Mouse (Mus musculus): ENCODE data around the gene Pax3. TPM values are rescaled to one million over a fixed set of nuclear protein-coding genes. Genes with fewer than 3 reads are reported as not detected.

Pax3 gene
- total RNA-seq, 2 experiments from 2014 or later = 0.06 TPM; not detected in 1

DNA sequence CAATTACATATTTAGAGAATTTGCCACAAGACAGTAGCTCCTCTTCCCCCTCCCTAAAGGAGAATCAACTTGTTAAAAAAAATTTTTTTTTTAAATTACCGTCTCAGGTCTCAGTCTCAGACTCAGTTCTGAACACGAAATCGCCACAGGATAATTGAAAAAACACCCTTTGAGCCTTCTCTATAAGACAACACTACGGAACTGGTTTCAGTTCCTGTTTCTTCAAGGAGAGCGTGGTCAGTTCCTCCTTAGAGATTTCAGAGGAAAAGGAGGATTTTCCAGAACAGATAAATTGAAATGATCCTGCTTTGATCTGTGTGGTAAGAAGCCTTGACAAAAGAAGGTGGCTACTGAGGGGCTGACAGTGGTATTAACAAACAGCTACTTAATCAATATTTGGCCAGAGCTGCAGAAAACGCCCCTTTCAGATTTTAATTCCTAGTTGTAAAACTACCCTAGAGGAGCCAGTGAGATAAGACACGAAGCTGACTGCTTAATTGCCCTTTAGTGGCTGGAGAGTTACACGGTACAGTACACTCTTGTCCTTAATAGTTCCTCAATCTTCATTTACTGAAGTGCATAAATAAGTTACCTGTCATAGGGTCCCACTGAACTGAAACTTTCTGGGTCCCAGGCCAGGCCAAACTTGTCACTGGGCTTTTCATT, 9.7 kb downstream of the Pax3 start:
- intact Hi-C loops (cut with DNase I) = no loop called here
- DNase-seq (ENCODE audit: low spot score) = no peak

- no peak for DNase-seq (ENCODE audit: low spot score)
- intact Hi-C loops (cut with DNase I) = no loop called here
Observed at GRCm38 (mm10) chr1:78182954-78183353, 14.0 kb downstream of the Pax3 start.

DNA sequence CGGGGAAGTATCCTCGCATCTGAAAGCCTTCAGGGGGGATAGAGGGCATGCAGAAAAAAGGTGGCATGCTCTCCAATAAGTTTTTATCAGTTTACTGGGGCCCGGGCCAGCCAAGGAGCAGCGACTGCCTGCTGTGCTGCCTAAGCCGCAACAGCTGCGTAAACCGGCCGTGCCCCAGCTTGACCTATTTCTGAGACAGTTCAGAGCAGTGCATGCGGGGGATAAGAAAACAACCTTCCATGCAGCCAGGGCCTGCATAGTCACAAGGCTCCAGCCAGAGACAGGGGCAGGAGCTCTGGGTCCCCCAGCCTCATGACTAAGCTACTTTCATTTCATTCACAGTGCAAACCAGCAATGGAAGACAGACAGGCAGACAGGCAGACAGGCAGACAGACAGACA, 15.1 kb downstream of the Pax3 start:
- no peak for DNase-seq (ENCODE audit: low spot score)
- intact Hi-C loops (cut with DNase I) = no loop called here

GRCm38 (mm10) chr1:78172334-78172733, 24.6 kb downstream of the Pax3 start:
- no peak for DNase-seq (ENCODE audit: low spot score)
- intact Hi-C loops (cut with DNase I) = no loop called here

GRCm38 (mm10) chr1:78171671-78172070, 25.3 kb downstream of the Pax3 start:
- DNase-seq (ENCODE audit: low spot score) = no peak
- intact Hi-C loops (cut with DNase I) = no loop called here

GRCm38 (mm10) chr1:78170771-78171170, 26.2 kb downstream of the Pax3 start:
- no peak for DNase-seq (ENCODE audit: low spot score)
- intact Hi-C loops (cut with DNase I) = no loop called here

DNA sequence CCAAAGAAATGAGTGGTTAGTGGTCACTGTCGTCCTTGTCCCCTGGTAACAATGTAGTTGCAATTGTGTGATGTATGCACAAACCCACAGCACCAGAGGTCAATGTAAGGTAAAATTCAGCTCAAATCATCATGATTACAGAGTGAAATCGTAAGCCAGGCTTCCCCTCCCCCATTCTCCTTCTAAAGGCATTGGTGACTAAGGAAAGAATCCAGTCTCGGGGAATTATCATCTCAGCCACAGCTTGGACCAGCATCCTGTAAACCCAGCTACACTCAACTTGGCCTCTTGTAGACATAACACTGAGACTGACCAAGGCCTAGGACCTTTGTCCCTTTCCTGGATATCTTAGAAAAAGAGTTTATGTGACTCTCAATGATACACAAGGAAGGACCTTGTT, 28.1 kb downstream of the Pax3 start:
- intact Hi-C loops (cut with DNase I) = no loop called here
- no peak for DNase-seq (ENCODE audit: low spot score)

- intact Hi-C loops (cut with DNase I) = no loop called here
- no peak for DNase-seq (ENCODE audit: low spot score)
Observed at GRCm38 (mm10) chr1:78167577-78168286, 29.2 kb downstream of the Pax3 start.

DNA sequence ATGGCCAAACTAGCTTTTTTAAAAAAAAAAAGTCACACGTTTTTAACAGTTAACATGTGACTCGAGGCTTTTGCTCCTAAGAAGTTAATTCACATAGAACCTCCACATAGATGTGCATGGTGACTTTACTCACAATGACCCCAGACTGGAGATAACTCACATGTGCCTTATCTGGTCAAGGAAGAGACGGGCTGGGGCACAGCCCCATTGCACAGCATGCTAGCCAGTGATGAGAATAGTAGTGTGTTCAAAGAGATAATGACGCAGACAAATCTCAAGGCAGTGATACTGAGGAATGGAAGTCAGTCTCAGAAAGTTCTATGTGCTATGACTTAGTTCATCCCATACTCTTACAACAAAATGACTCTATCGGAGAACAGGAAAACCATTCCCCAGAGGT, 35.2 kb downstream of the Pax3 start:
- intact Hi-C loops (cut with DNase I) = no loop called here
- DNase-seq (ENCODE audit: low spot score) = no peak

DNA sequence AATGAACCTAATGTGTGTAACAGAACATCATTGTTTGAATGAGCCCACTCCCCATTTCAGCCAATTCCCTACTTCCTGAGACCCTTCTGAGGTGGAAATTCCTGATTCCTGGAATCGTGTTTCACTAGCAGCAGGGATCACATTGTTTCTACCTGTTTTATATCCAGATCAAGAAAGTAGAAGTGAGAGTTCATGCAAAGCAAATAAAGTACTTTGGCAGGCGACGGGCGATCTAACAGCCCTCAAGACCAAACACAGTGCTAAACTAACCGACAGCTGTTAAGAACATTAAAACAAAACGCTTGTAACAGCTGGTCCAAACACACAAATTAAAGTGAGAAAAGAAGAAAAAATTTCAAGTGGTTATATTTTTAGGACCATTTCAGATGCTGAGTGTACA, 39.0 kb downstream of the Pax3 start:
- intact Hi-C loops (cut with DNase I) = no loop called here
- no peak for DNase-seq (ENCODE audit: low spot score)

- no peak for DNase-seq (ENCODE audit: low spot score)
- intact Hi-C loops (cut with DNase I) = no loop called here
Observed at GRCm38 (mm10) chr1:78155796-78156195, 41.1 kb downstream of the Pax3 start.

DNA sequence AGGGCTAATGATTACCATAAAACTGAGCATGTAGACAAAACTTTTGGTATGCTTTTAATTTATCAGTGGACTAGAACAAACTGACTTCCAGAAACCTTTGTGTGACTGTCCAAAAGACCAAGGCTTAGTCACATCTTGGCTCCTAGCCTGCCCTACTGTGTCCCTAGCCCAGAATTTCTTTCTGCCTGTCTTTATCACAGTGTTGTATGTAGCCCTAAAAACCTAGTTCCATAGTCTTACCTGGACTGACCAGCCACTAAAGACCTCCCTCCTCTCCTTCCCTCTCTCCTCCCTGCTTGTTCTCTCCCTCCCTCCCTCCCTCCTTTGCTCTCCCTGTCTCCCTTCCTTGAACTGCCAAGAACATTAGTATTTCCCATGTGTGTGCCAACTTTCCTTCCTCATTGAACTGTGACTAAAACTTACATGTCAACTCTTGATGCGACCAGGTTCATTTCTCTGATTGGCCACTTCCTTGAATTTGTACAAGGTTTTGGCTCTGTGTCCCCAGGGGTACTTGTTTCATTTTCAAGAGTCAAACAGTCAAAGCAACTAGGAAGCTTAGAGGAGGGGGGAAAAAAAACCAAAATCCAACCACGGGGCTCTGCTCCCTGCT, 48.8 kb downstream of the Pax3 start:
- no peak for DNase-seq (ENCODE audit: low spot score)
- intact Hi-C loops (cut with DNase I) = no loop called here

DNA sequence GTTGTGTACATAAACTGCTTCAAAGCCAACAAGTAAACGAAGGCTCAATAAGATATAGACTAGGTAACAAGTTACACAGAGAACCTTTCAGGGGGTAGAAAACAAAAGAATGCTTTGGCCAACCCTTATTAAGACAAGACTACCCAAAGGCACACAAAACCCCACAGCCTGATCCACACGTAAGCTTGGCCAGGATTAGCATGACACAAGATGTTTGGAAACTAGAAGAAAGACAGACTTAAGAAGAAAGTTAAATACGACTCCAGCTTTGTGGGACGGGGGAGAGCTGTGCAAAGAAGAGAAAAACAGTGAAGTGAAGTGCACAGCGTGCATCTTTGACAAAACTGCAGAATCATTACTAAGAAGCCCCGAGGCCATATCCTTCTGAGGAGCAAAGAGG, 53.5 kb downstream of the Pax3 start:
- DNase-seq (ENCODE audit: low spot score) = no peak
- intact Hi-C loops (cut with DNase I) = no loop called here

- DNase-seq (ENCODE audit: low spot score) = no peak
- intact Hi-C loops (cut with DNase I) = no loop called here
Observed at GRCm38 (mm10) chr1:78142912-78143311, 54.0 kb downstream of the Pax3 start.

DNA sequence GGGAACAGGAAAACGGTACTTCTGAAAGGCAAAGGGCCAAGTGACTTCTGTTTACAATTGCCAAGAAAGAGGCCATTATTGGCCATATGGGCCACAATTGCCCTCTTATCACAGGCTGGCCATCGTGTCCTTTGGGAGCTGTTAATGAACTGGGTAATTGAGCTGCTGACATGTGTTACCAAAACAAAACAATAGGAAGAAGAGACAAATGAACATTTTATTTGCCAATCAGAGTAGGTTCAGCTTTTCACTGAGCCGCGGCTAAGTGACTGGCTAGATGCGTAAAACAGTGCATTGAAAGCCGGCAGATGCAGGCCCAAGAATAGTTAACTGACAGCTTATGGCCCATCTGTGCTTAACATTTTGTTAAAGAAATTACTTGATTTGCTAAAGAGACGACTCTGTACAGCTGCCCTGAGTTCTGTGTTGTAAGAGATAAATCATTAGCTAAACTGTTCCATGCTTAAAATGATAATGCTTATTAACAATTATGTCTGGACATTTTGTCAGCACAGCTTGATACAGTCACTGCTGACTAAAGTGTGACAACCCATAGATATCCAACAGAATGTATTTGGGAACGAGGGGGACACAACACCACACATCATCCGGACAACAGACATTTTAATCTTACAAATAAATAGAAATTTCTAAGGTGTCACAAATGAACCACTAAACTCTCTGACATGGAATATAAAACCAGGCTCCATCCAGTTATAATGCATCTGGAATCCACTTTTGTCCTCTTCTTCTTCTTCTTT, 55.0 kb downstream of the Pax3 start:
- no peak for DNase-seq (ENCODE audit: low spot score)
- intact Hi-C loops (cut with DNase I) = no loop called here

DNA sequence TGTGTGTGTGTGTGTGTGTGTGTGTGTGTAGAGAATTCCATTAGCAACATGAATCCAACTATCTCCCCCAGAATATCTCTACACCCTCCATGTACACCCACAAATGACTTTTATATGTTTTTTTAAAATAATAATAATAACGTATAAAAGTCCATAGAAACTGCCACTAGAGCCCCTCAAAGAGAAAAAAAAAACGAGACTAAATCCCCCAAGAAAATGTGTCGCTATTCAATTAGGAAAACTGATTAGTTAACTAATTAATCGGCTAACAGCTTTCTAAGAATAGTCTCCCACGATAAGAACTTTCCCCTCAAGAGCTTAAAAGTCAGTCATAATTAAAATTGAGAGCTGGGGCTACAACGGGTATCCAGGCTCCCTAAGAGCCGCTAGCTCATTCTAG, 55.6 kb downstream of the Pax3 start:
- no peak for DNase-seq (ENCODE audit: low spot score)
- intact Hi-C loops (cut with DNase I) = no loop called here

- intact Hi-C loops (cut with DNase I) = no loop called here
- DNase-seq (ENCODE audit: low spot score) = no peak
Observed at GRCm38 (mm10) chr1:78140505-78141303, 56.2 kb downstream of the Pax3 start.

DNA sequence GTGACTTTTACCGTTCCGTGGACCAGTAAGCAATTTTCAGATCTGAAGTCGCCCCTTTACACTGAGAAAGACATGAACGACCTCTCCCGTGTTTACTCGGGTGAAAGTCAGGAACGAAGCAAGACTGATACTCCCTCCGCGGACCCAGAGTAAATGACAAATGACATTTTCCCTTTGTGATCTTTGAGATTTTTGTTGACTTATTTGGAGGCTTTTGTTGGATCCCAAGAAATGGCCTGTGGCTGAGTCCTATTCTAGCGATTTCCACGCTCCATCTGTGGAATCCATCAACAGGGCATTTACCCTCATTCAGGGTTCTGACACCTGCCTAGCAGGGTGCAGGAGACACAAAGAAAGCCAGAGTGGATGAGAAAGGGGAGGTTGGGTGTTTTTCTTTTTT, 57.6 kb downstream of the Pax3 start:
- intact Hi-C loops (cut with DNase I) = no loop called here
- no peak for DNase-seq (ENCODE audit: low spot score)

GRCm38 (mm10) chr1:78129267-78129666, 67.7 kb downstream of the Pax3 start:
- intact Hi-C loops (cut with DNase I) = no loop called here
- DNase-seq (ENCODE audit: low spot score) = no peak

Data from heart, postnatal 25 days (tissue).